Mouse (Mus musculus): ENCODE data around the gene Tmem178b. TPM values are rescaled to one million over a fixed set of nuclear protein-coding genes. Genes with fewer than 3 reads are reported as not detected.

Gene Tmem178b
- polyA plus RNA-seq, 1 experiment from 2014 or later: not detected

- H3K79me2 ChIP-seq (ENCODE audit: inconsistent target): no peaks in the 10 kb centered on the region
- WGBS (ENCODE audit: missing documents): 87% methylated on average over 5 of the region's 5 CpGs
- no peaks in the 10 kb centered on the region for H3K36me3 ChIP-seq (ENCODE audit: inconsistent target)
- no peak overlapping the region for H3K4me3 ChIP-seq (ENCODE audit: inconsistent target)
- H3K27ac ChIP-seq: no peak overlapping the region
Measured at GRCm38 (mm10) chr6:39953951-39954350, 80.9 kb downstream of the Tmem178b start.

- Histone ChIP-seq H3K36me3 (ENCODE audit: inconsistent target) (no peaks in the 10 kb centered on the region), H3K79me2 (ENCODE audit: inconsistent target) (no peaks in the 10 kb centered on the region), H3K27ac (no peak overlapping the region), H3K4me3 (ENCODE audit: inconsistent target) (no peak overlapping the region)
- WGBS (ENCODE audit: missing documents): 53% methylated on average over 2 of the region's 2 CpGs
Measured at GRCm38 (mm10) chr6:39955211-39955610, 82.1 kb downstream of the Tmem178b start.

- H3K4me3 ChIP-seq (ENCODE audit: inconsistent target): no peak overlapping the region
- 75% methylated on average over 4 of the region's 4 CpGs for WGBS (ENCODE audit: missing documents)
Measured at GRCm38 (mm10) chr6:39964606-39965005, 91.5 kb downstream of the Tmem178b start.

GRCm38 (mm10) chr6:39970281-39970680 lies 97.2 kb downstream of the Tmem178b start:
- no peaks in the 10 kb centered on the region for H3K36me3 ChIP-seq (ENCODE audit: inconsistent target)
- H3K4me3 ChIP-seq (ENCODE audit: inconsistent target): no peak overlapping the region
- H3K79me2 ChIP-seq (ENCODE audit: inconsistent target): no peaks in the 10 kb centered on the region
- no peak overlapping the region for H3K27ac ChIP-seq

More at GRCm38 (mm10) chr6:39964606-39965005, 91.5 kb downstream of the Tmem178b start:
- H3K36me3 ChIP-seq (ENCODE audit: inconsistent target): no peaks in the 10 kb centered on the region
- no peak overlapping the region for H3K27ac ChIP-seq
- H3K79me2 ChIP-seq (ENCODE audit: inconsistent target): no peaks in the 10 kb centered on the region

- Histone ChIP-seq H3K79me2 (ENCODE audit: inconsistent target) (no peaks in the 10 kb centered on the region), H3K4me3 (ENCODE audit: inconsistent target) (no peak overlapping the region), H3K27ac (no peak overlapping the region), H3K36me3 (ENCODE audit: inconsistent target) (no peaks in the 10 kb centered on the region)
- WGBS (ENCODE audit: missing documents): 75% methylated on average over 4 of the region's 4 CpGs
Measured at GRCm38 (mm10) chr6:39978942-39979341, 105.9 kb downstream of the Tmem178b start.

GRCm38 (mm10) chr6:39990772-39991171 lies 117.7 kb downstream of the Tmem178b start:
- no peak overlapping the region for H3K27ac ChIP-seq
- no peak overlapping the region for H3K4me3 ChIP-seq (ENCODE audit: inconsistent target)
- no peaks in the 10 kb centered on the region for H3K79me2 ChIP-seq (ENCODE audit: inconsistent target)
- H3K36me3 ChIP-seq (ENCODE audit: inconsistent target): no peaks in the 10 kb centered on the region
- 78% methylated on average over 4 of the region's 4 CpGs for WGBS (ENCODE audit: missing documents)

- no peak overlapping the region for H3K27ac ChIP-seq
- no peak overlapping the region for H3K4me3 ChIP-seq (ENCODE audit: inconsistent target)
- WGBS (ENCODE audit: missing documents): 74% methylated on average over 6 of the region's 6 CpGs
- H3K79me2 ChIP-seq (ENCODE audit: inconsistent target): no peaks in the 10 kb centered on the region
- H3K36me3 ChIP-seq (ENCODE audit: inconsistent target): no peaks in the 10 kb centered on the region
Measured at GRCm38 (mm10) chr6:39991922-39992321, 118.9 kb downstream of the Tmem178b start.

- no peaks in the 10 kb centered on the region for H3K36me3 ChIP-seq (ENCODE audit: inconsistent target)
- 86% methylated on average over 11 of the region's 11 CpGs for WGBS (ENCODE audit: missing documents)
- H3K79me2 ChIP-seq (ENCODE audit: inconsistent target): no peaks in the 10 kb centered on the region
- no peak overlapping the region for H3K4me3 ChIP-seq (ENCODE audit: inconsistent target)
- H3K27ac ChIP-seq: no peak overlapping the region
Measured at GRCm38 (mm10) chr6:40006006-40006765, 133.1 kb downstream of the Tmem178b start.

GRCm38 (mm10) chr6:40008166-40008907 lies 135.3 kb downstream of the Tmem178b start:
- no peak overlapping the region for H3K27ac ChIP-seq
- WGBS (ENCODE audit: missing documents): 67% methylated on average over 3 of the region's 3 CpGs
- no peak overlapping the region for H3K4me3 ChIP-seq (ENCODE audit: inconsistent target)
- H3K36me3 ChIP-seq (ENCODE audit: inconsistent target): no peaks in the 10 kb centered on the region
- no peaks in the 10 kb centered on the region for H3K79me2 ChIP-seq (ENCODE audit: inconsistent target)

GRCm38 (mm10) chr6:40009718-40010117 lies 136.6 kb downstream of the Tmem178b start:
- WGBS (ENCODE audit: missing documents): 82% methylated on average over 3 of the region's 3 CpGs
- no peaks in the 10 kb centered on the region for H3K79me2 ChIP-seq (ENCODE audit: inconsistent target)
- H3K27ac ChIP-seq: no peak overlapping the region
- H3K4me3 ChIP-seq (ENCODE audit: inconsistent target): no peak overlapping the region
- no peaks in the 10 kb centered on the region for H3K36me3 ChIP-seq (ENCODE audit: inconsistent target)

GRCm38 (mm10) chr6:40011066-40011465 lies 138.0 kb downstream of the Tmem178b start:
- no peak overlapping the region for H3K27ac ChIP-seq
- H3K79me2 ChIP-seq (ENCODE audit: inconsistent target): no peaks in the 10 kb centered on the region
- no peak overlapping the region for H3K4me3 ChIP-seq (ENCODE audit: inconsistent target)
- WGBS (ENCODE audit: missing documents): 94% methylated on average over 5 of the region's 5 CpGs
- H3K36me3 ChIP-seq (ENCODE audit: inconsistent target): no peaks in the 10 kb centered on the region

- H3K36me3 ChIP-seq (ENCODE audit: inconsistent target): no peaks in the 10 kb centered on the region
- H3K4me3 ChIP-seq (ENCODE audit: inconsistent target): no peak overlapping the region
- 69% methylated on average over 5 of the region's 5 CpGs for WGBS (ENCODE audit: missing documents)
- H3K27ac ChIP-seq: no peak overlapping the region
- H3K79me2 ChIP-seq (ENCODE audit: inconsistent target): no peaks in the 10 kb centered on the region
Measured at GRCm38 (mm10) chr6:40011609-40012008, 138.5 kb downstream of the Tmem178b start.

- no peak overlapping the region for H3K4me3 ChIP-seq (ENCODE audit: inconsistent target)
- no peak overlapping the region for H3K27ac ChIP-seq
- 1% methylated on average over 5 of the region's 5 CpGs for WGBS (ENCODE audit: missing documents)
- H3K36me3 ChIP-seq (ENCODE audit: inconsistent target): no peaks in the 10 kb centered on the region
- no peaks in the 10 kb centered on the region for H3K79me2 ChIP-seq (ENCODE audit: inconsistent target)
Measured at GRCm38 (mm10) chr6:40013407-40013806, 140.3 kb downstream of the Tmem178b start.

GRCm38 (mm10) chr6:40015185-40015584 lies 142.1 kb downstream of the Tmem178b start:
- H3K79me2 ChIP-seq (ENCODE audit: inconsistent target): no peaks in the 10 kb centered on the region
- H3K36me3 ChIP-seq (ENCODE audit: inconsistent target): no peaks in the 10 kb centered on the region
- WGBS (ENCODE audit: missing documents): 87% methylated on average over 4 of the region's 4 CpGs
- no peak overlapping the region for H3K27ac ChIP-seq
- H3K4me3 ChIP-seq (ENCODE audit: inconsistent target): no peak overlapping the region

- Histone ChIP-seq H3K79me2 (ENCODE audit: inconsistent target) (no peaks in the 10 kb centered on the region), H3K27ac (no peak overlapping the region), H3K36me3 (ENCODE audit: inconsistent target) (no peaks in the 10 kb centered on the region), H3K4me3 (ENCODE audit: inconsistent target) (no peak overlapping the region)
- 86% methylated on average over 7 of the region's 7 CpGs for WGBS (ENCODE audit: missing documents)
Measured at GRCm38 (mm10) chr6:40015711-40016460, 142.8 kb downstream of the Tmem178b start.

Data from macrophage (primary cell).